Mouse (Mus musculus) small intestine, adult 2 months (tissue): ENCODE data around the gene Adamtsl5. TPM values are rescaled to one million over a fixed set of nuclear protein-coding genes. Genes with fewer than 3 reads are reported as not detected.

Source experiments
- H3K27ac ChIP-seq: fragments of 200-500 bp; 2 replicates; pipeline ENCODE4 v1.5.1; 2012; ENCODE audit warnings: low read depth, low read length, control low read depth, inconsistent platforms; ENCODE audit not compliant: insufficient read depth
- H3K27me3 ChIP-seq: fragments of 200-500 bp; 2 replicates; pipeline ENCODE4 v1.6.1; 2012; ENCODE audit warnings: mild to moderate bottlenecking, moderate library complexity, low read length, inconsistent platforms; ENCODE audit not compliant: control insufficient read depth, insufficient read depth
- H3K36me3 ChIP-seq: fragments of 200-500 bp; 2 replicates; pipeline ENCODE4 v1.6.1; 2012; ENCODE audit warnings: mild to moderate bottlenecking, low read length, control low read depth, inconsistent platforms; ENCODE audit not compliant: control insufficient read depth, insufficient read depth
- H3K4me1 ChIP-seq: fragments of 200-500 bp; 2 replicates; pipeline ENCODE4 v1.6.1; 2012; ENCODE audit warnings: low read length, inconsistent platforms, mixed read lengths; ENCODE audit not compliant: control insufficient read depth, insufficient read depth, insufficient read length
- H3K4me3 ChIP-seq: fragments of 200-500 bp; 2 replicates; pipeline ENCODE4 v1.5.1; 2012; ENCODE audit warnings: low read depth, mild to moderate bottlenecking, control low read depth, inconsistent platforms, low read length, moderate library complexity
- CTCF ChIP-seq: fragments of 200-500 bp; IDR thresholded peaks from 2 replicates; pipeline ENCODE4 v1.5.1; 2012; ENCODE audit warnings: low read depth, mild to moderate bottlenecking, control low read depth, inconsistent platforms, low read length, moderate library complexity, mixed read lengths; ENCODE audit not compliant: insufficient replicate concordance, insufficient read length; ENCODE audit errors: extremely low read depth
- POLR2A ChIP-seq: fragments of 200-500 bp; IDR thresholded peaks from 2 replicates; pipeline ENCODE4 v1.6.1; 2012; ENCODE audit warnings: low read depth, mild to moderate bottlenecking, control low read depth, inconsistent platforms, low read length, moderate library complexity
- WGBS: fragments of 180-500 bp; shearing (Covaris S2); methylation state at CpG from one replicate; pipeline ENCODE4 v1.1.7; 2018; 5-methylcytosine and 5-hydroxymethylcytosine counted together
- polyA plus RNA-seq: library from polyadenylated mRNA; depleted of rRNA; stranded (reverse); fragments of >200 nt; gene quantifications from 2 replicates; pipeline ENCODE4 v1.2.3, GENCODE M21; 2012

The Adamtsl5 gene
- polyA plus RNA-seq, 1 experiment, result 136 TPM

DNA sequence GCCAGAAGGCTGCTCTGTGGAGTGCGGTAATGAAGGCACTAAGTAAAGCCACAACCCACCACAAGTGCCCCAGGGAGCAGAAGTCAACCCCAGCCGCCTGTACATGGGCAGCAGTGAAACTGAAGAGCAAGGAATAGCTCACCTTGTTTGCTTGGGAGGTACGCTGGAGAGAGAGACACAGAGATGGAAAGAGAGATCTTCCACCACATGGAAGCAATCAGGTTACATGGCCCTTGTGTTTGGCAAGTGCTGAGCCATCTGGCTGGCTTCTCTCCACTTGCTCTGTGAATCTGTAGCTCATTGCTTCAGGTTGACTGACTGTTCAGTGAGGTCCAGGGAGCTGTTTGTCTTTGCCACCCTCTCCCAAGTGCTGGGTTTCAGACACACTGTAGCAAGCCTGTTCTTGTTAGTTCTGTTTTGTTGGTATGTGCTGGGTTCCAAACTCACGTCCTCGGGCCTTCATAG is 15.7 kb downstream of the Adamtsl5 start:
- Histone ChIP-seq H3K27ac (peak overlapping the region; percentile 95), H3K4me1 (peaks cover 22% of the 10 kb centered on the region), H3K36me3 (peaks cover 28% of the 10 kb centered on the region), H3K27me3 (no peaks in the 10 kb centered on the region), H3K4me3 (peak overlapping the region; percentile 18)
- 44% methylated on average over 5 of the region's 5 CpGs for WGBS
- TF ChIP-seq CTCF, result no peak
- no peak; the same call in 1 of the 2 replicates for TF ChIP-seq POLR2A

DNA sequence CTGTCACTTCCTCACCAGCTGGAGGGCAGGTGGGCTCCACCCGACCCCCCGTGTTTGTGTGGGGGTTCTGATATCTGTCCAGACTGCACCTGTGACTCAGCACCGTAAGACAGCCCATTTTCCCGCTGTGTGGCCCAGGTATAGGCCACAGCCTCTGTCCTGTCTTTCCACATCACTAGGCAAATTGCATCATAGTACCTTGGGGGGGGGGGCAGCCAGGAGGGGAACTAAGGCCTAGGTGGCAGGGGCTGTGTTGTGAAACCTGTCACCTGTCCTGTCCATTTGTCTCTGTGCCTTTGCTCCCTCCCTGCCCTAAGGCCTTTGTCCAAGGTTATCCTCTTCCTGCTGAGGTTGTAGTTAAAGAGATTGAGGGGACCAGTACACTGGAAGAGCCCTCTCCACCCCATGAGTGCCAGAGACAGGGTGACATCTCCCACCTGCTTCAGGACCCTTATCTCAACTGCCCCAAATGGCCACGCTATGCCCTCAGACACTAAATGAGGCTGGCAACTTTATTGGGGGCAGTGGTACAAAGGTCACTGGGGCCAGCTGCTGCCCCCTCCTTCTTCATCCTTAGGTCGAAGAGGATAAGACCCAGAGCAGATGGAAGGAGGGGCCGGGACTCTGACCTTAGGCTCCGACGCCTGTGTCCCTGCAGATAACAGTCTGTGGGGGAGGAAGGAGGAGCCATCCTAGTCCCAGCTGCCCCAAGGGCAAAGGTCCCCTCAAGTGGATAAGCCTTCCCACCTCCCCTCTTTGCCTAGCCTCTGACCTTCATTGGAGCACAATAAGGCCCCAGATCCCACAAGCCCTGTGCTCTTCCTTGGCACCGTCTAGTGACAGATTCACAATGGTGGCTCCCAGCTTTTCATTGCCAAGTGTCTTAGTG is 16.3 kb downstream of the Adamtsl5 start:
- H3K27me3 ChIP-seq, result no peaks in the 10 kb centered on the region
- peak overlapping the region; percentile 97 for H3K27ac ChIP-seq
- WGBS, result 21% methylated on average over 10 of the region's 10 CpGs
- peak overlapping the region; percentile 87 for H3K4me3 ChIP-seq
- peaks cover 22% of the 10 kb centered on the region for H3K4me1 ChIP-seq
- peaks cover 28% of the 10 kb centered on the region for H3K36me3 ChIP-seq
- TF ChIP-seq CTCF (peak; percentile 5; the same call in 1 of the 2 replicates), POLR2A (peak; percentile 12; the same call in 1 of the 2 replicates)

DNA sequence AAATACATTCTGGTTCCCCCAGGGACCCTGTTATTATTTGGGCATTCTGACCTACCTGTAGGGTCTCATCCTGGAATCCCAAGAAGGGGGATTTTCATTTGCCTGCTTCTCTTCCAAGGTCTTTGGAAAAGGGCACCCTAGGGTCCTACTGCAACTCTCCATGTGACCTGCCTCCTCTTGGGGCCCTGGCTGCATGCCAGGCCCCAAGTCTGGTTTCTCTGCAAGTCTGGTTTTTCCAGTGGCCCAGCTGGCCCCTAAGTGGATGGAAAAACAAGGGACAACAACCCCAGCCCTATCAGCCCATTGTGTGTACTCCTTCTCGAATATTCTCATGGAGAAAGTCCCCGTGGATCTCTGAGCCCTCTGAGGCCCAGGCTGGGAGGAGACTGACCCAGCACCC is 17.3 kb downstream of the Adamtsl5 start:
- Histone ChIP-seq H3K27me3 (no peaks in the 10 kb centered on the region), H3K4me1 (peaks cover 22% of the 10 kb centered on the region), H3K27ac (peak overlapping the region; percentile 97), H3K36me3 (peaks cover 20% of the 10 kb centered on the region), H3K4me3 (peak overlapping the region; percentile 87)
- WGBS, result 17% methylated on average over 2 of the region's 2 CpGs
- TF ChIP-seq CTCF (no peak), POLR2A (no peak)

DNA sequence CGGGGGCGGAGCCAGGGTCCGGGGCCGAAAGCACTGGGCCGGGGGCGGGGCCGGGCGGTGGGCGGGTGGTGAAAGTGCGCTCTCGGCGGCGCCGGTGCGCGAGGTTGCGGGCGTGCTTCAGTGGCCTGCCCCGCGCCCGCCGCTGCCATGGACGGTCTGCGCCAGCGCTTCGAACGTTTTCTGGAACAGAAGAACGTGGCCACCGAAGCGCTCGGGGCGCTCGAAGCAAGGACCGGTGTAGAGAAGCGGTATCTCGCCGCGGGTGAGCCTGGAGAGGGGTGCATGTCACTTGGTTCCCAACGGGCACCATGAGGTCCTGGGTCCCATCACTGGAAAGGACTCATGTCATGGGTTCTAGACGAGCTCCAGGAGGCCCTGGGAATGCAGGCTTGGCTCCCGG is 18.1 kb downstream of the Adamtsl5 start:
- H3K4me3 ChIP-seq, result peak overlapping the region; percentile 87
- TF ChIP-seq POLR2A (peak; percentile 74), CTCF (no peak)
- WGBS, result under 1% methylated on average over 39 of the region's 41 CpGs
- peaks cover 12% of the 10 kb centered on the region for H3K36me3 ChIP-seq
- H3K27ac ChIP-seq, result peak overlapping the region; percentile 97
- H3K4me1 ChIP-seq, result peaks cover 24% of the 10 kb centered on the region
- H3K27me3 ChIP-seq, result no peaks in the 10 kb centered on the region

DNA sequence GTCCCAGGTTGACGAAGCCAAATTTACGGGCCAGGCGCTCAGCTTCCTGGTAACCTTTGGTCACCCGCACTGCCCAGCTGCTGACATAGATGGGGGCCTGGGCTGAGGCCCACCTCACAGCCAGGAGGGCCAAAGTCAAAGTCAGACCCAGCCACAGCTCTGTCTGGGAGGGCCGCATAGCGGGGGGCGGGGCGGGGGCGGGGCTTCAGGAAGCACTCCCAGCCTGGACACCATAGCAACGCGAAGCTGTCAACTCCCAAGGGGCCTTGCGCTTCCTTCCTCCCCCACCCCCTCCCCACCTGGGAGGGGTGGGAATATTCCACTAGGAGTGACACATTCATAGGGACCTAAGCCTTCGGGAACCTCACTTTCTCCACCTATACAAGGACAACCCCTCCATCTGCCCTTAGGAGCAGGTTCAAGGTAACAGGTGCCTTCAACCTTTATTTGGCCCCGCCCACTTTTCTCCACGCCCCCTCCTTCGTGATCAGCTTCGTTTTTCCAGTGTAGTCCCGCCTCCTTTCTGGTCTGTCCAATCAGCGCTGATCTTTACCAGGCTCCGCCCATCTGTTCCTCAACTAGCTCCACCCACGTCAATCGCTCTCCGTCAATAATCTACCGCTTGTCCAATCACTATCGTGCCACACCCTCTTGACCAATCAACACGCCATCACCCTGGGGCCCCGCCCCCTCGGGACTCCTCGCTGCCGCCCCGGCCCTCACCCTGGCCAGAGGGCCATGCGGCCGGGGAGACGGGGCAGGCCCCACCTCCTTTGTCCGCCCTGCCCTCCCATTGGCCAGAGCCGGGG is 18.7 kb downstream of the Adamtsl5 start, which contains the start of the genes Pcsk4 and Reep6:
TSS of gene Pcsk4 (minus strand) at position 226 of the 809 bp plus-strand sequence.
TSS of gene Reep6 (plus strand) at position 681 of the 809 bp plus-strand sequence.
- 3% methylated on average over 36 of the region's 36 CpGs for WGBS
- Histone ChIP-seq H3K27ac (peak within 1 kb of the TSS; percentile 97), H3K4me3 (peak within 1 kb of the TSS; percentile 87), H3K36me3 (peaks cover 7% of the 10 kb centered on the region), H3K4me1 (peaks cover 30% of the 10 kb centered on the region), H3K27me3 (no peaks in the 10 kb centered on the region)
- TF ChIP-seq CTCF, result no peak
- TF ChIP-seq POLR2A, result no peak

DNA sequence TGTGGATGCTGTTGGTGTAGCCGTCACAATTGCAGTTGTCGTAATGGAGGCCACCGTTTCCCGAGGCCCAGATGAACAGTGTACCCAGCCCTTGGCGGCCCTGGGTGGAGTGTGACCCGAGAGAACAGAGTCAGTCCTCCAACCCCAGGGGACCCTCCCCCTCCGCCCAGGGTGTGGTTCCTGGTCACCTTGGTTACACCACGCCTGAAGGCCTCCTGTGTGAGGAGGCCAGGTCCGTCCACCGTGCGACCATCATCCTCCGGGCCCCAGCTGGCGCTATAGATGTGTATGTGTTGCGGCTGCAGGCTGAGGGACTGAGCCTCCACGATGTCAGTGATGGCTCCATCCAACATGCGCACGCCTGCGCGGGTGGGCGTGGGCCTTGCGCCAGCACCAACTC is 23.2 kb downstream of the Adamtsl5 start:
- WGBS, result 86% methylated on average over 21 of the region's 21 CpGs
- TF ChIP-seq POLR2A (no peak), CTCF (no peak)
- H3K27ac ChIP-seq, result no peak overlapping the region

More for the DNA sequence above, 23.2 kb downstream of the Adamtsl5 start:
- Histone ChIP-seq H3K36me3 (no peaks in the 10 kb centered on the region), H3K4me3 (no peak overlapping the region), H3K27me3 (no peaks in the 10 kb centered on the region), H3K4me1 (peaks cover 30% of the 10 kb centered on the region)
